Comparison of ENCODE assay signal across 24 mouse cellular contexts in the genomic region with DNA sequence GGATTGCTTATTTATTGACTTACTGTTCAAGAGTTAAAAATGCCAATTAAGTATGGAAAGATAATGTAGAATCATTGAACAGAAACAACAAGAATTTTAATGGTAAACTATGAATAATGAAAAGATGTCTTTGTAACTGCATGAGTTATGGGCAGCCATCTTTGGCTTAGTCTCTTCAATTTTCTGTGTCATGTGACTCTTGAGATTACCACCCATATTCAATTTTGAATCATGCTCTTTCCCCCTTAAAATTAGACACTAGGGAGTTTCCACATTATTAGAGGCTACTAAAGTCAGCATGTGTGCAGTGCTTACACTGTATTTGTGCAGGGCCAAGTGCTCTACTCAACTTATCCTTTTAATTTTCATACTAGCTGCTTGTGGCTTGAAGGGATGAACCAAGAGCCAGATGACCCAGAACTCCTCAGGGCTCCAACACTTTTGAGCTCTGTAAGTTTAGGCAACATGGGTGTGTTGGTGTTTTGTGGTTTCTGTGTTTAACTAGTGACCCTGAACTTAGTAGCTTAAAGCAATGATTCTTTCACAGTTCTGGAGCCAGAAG.
A peak's percentile ranks its signal among the peaks of the same experiment; 100 is the strongest.
DNase-seq lines count a peak whose midpoint lies in the region; ATAC-seq and TF ChIP-seq lines count a peak whose summit lies in the region.
"Had no signal": no experiment of that assay in that cellular context is flagged by ENCODE, and none has a peak within 500 bp of the region (broad histone marks: within the 10 kb centered on the region; RNA-seq: fewer than 3 reads in every experiment).

No protein-coding gene starts in this region.

- no peak overlapping the region for H3K4me3 ChIP-seq in C2C12 (ENCODE audit: insufficient read depth, poor library complexity, severe bottlenecking)
- H3K4me3 ChIP-seq: embryonic facial prominence, embryonic 13.5 days; embryonic facial prominence, embryonic 15.5 days; erythroblast, embryonic 14.5 days; forebrain, embryonic 10.5 days; forebrain, embryonic 12.5 days had no signal

- CTCF ChIA-PET in Patski (lab: Charles Lee) = interaction anchor here (1.2 to 1.3 kb wide), 3 partner anchors 9 to 79 kb away, joined by 3 read pairs; no protein-coding TSS in a partner anchor

- TF ChIP-seq CTCF in C2C12 (IDR thresholded peaks at IDR 0.05; ENCODE audit: control insufficient read depth, insufficient read depth, insufficient read length) (no peak), Patski (IDR thresholded peaks at IDR 0.05) (no peak)

- H3K27me3 ChIP-seq in C2C12 (ENCODE audit: control insufficient read depth, insufficient read depth, insufficient read length) (no peaks in the 10 kb centered on the region), Patski (no peaks in the 10 kb centered on the region)
- H3K27me3 ChIP-seq: CH12.LX; embryonic facial prominence, embryonic 13.5 days; embryonic facial prominence, embryonic 15.5 days; forebrain, embryonic 12.5 days had no signal

- ATAC-seq in Patski = peak; percentile 50
- peak; percentile 40; the same call in 1 of the 2 replicates for ATAC-seq in monocyte, adult 5-6 weeks (replicated peaks; ENCODE audit: insufficient number of reproducible peaks, low FRiP score, low TSS enrichment, poor library complexity, severe bottlenecking)
- ATAC-seq: CD4-positive, CD25-positive, alpha-beta regulatory T cell, adult 4 months; forebrain, embryonic 14.5 days; forebrain, embryonic 16.5 days had no signal

- no peaks in the 10 kb centered on the region for H3K36me3 ChIP-seq in C2C12 (ENCODE audit: control insufficient read depth, insufficient read depth)
- H3K36me3 ChIP-seq: embryonic facial prominence, embryonic 13.5 days; embryonic facial prominence, embryonic 15.5 days; forebrain, embryonic 10.5 days; forebrain, embryonic 12.5 days; G1E had no signal

- H3K79me2 ChIP-seq in C2C12 (ENCODE audit: control insufficient read depth, insufficient read depth) = no peaks in the 10 kb centered on the region

- H3ac ChIP-seq in C2C12 (ENCODE audit: control insufficient read depth, insufficient read length, low read depth) = no peak overlapping the region

- no peaks in the 10 kb centered on the region for H3K79me3 ChIP-seq in C2C12 (ENCODE audit: low read depth)

- in situ Hi-C loops in Patski (cut with MboI; ENCODE audit: low pct_unique_long_range_greater_than_20kb) = no loop called here

- DNase-seq in Patski (ENCODE audit: low read depth, low spot score) = no peak
- DNase-seq in layer of hippocampus, postnatal 14 days (ENCODE audit: low spot score in 2 of 2) = no peak
- no peak for DNase-seq in c-Kit-positive CD71-positive TER-119-positive erythroid progenitor cells, embryonic 14.5 days (ENCODE audit: low spot score)
- DNase-seq in lung, postnatal 25 days (ENCODE audit: low spot score) = no peak
- DNase-seq: adrenal gland, adult 8-10 months; adrenal gland, postnatal 14 days; cerebellum, adult 11-12 months; cerebellum, adult 8-10 months; cerebellum, adult 9-11 months; cerebellum, postnatal 14 days; cerebellum, postnatal 36 days; embryo, embryonic 11 days had no signal

- POLR2A ChIA-PET in Patski (lab: Charles Lee) = interaction anchor here (1.4 kb wide), 1 partner anchor 51 kb away, joined by 3 read pairs; no protein-coding TSS in a partner anchor

TF ChIP-seq in C2C12, 6 proteins besides CTCF, POLR2A, EP300 and RAD21:
- TF ChIP-seq MYOD1 (IDR thresholded peaks at IDR 0.05; ENCODE audit: control insufficient read depth, insufficient read length, low read depth) = no peak
- peak; percentile 77 for TF ChIP-seq USF1 (IDR thresholded peaks at IDR 0.05; ENCODE audit: low read depth)
